Mouse (Mus musculus): ENCODE measurements around the gene Sfswap. TPM values are rescaled to one million over a fixed set of nuclear protein-coding genes. Genes with fewer than 3 reads are reported as not detected.

Sfswap gene
- polyA plus RNA-seq, 1 experiment, result 29.1 TPM

GRCm38 (mm10) chr5:129586471-129586870, 85.5 kb downstream of the Sfswap start:
- Histone ChIP-seq H3K27me3 (ENCODE audit: control insufficient read depth, insufficient read depth, insufficient read length) (peaks cover 73% of the 10 kb centered on the region), H3K79me2 (ENCODE audit: control insufficient read depth, insufficient read depth) (no peaks in the 10 kb centered on the region), H3K79me3 (ENCODE audit: low read depth) (no peaks in the 10 kb centered on the region), H3K4me3 (ENCODE audit: insufficient read depth, poor library complexity, severe bottlenecking) (no peak overlapping the region), H3K36me3 (ENCODE audit: control insufficient read depth, insufficient read depth) (no peaks in the 10 kb centered on the region), H3ac (ENCODE audit: control insufficient read depth, insufficient read length, low read depth) (no peak overlapping the region)
- TF ChIP-seq CTCF (IDR thresholded peaks at IDR 0.05; ENCODE audit: control insufficient read depth, insufficient read depth, insufficient read length) (no peak), MAX (IDR thresholded peaks at IDR 0.05) (no peak), CEBPB (IDR thresholded peaks at IDR 0.05; ENCODE audit: low read depth) (no peak), USF1 (IDR thresholded peaks at IDR 0.05; ENCODE audit: low read depth) (no peak), FOSL1 (IDR thresholded peaks at IDR 0.05; ENCODE audit: insufficient read depth, low read length, poor library complexity, severe bottlenecking) (no peak), MYOG (IDR thresholded peaks at IDR 0.05; ENCODE audit: control insufficient read depth, extremely low read depth, insufficient read length) (no peak), MYOD1 (IDR thresholded peaks at IDR 0.05; ENCODE audit: control insufficient read depth, insufficient read length, low read depth) (no peak)

- H3ac ChIP-seq (ENCODE audit: control insufficient read depth, insufficient read length, low read depth), result no peak overlapping the region
- no peaks in the 10 kb centered on the region for H3K79me3 ChIP-seq (ENCODE audit: low read depth)
- no peak overlapping the region for H3K4me3 ChIP-seq (ENCODE audit: insufficient read depth, poor library complexity, severe bottlenecking)
- H3K79me2 ChIP-seq (ENCODE audit: control insufficient read depth, insufficient read depth), result no peaks in the 10 kb centered on the region
- no peaks in the 10 kb centered on the region for H3K36me3 ChIP-seq (ENCODE audit: control insufficient read depth, insufficient read depth)
- TF ChIP-seq MYOD1 (IDR thresholded peaks at IDR 0.05; ENCODE audit: control insufficient read depth, insufficient read length, low read depth) (no peak), FOSL1 (IDR thresholded peaks at IDR 0.05; ENCODE audit: insufficient read depth, low read length, poor library complexity, severe bottlenecking) (no peak), MYOG (IDR thresholded peaks at IDR 0.05; ENCODE audit: control insufficient read depth, extremely low read depth, insufficient read length) (no peak), CEBPB (IDR thresholded peaks at IDR 0.05; ENCODE audit: low read depth) (no peak), MAX (IDR thresholded peaks at IDR 0.05) (no peak)
- peaks cover 47% of the 10 kb centered on the region for H3K27me3 ChIP-seq (ENCODE audit: control insufficient read depth, insufficient read depth, insufficient read length)
Observed at GRCm38 (mm10) chr5:129590915-129591314, 89.9 kb downstream of the Sfswap start.

GRCm38 (mm10) chr5:129594116-129595114, 93.4 kb downstream of the Sfswap start:
- no peaks in the 10 kb centered on the region for H3K36me3 ChIP-seq (ENCODE audit: control insufficient read depth, insufficient read depth)
- H3K79me2 ChIP-seq (ENCODE audit: control insufficient read depth, insufficient read depth), result no peaks in the 10 kb centered on the region
- no peaks in the 10 kb centered on the region for H3K79me3 ChIP-seq (ENCODE audit: low read depth)
- H3ac ChIP-seq (ENCODE audit: control insufficient read depth, insufficient read length, low read depth), result no peak overlapping the region
- H3K4me3 ChIP-seq (ENCODE audit: insufficient read depth, poor library complexity, severe bottlenecking), result no peak overlapping the region
- peak; percentile 95 for TF ChIP-seq CTCF (IDR thresholded peaks at IDR 0.05; ENCODE audit: control insufficient read depth, insufficient read depth, insufficient read length)
- no peak for TF ChIP-seq MAX (IDR thresholded peaks at IDR 0.05)
- peaks cover 28% of the 10 kb centered on the region for H3K27me3 ChIP-seq (ENCODE audit: control insufficient read depth, insufficient read depth, insufficient read length)

- H3K27me3 ChIP-seq (ENCODE audit: control insufficient read depth, insufficient read depth, insufficient read length), result peaks cover 38% of the 10 kb centered on the region
- no peaks in the 10 kb centered on the region for H3K79me2 ChIP-seq (ENCODE audit: control insufficient read depth, insufficient read depth)
- no peak overlapping the region for H3ac ChIP-seq (ENCODE audit: control insufficient read depth, insufficient read length, low read depth)
- H3K36me3 ChIP-seq (ENCODE audit: control insufficient read depth, insufficient read depth), result no peaks in the 10 kb centered on the region
- H3K4me3 ChIP-seq (ENCODE audit: insufficient read depth, poor library complexity, severe bottlenecking), result no peak overlapping the region
- H3K79me3 ChIP-seq (ENCODE audit: low read depth), result no peaks in the 10 kb centered on the region
- TF ChIP-seq CTCF (IDR thresholded peaks at IDR 0.05; ENCODE audit: control insufficient read depth, insufficient read depth, insufficient read length), result no peak
- TF ChIP-seq USF1 (IDR thresholded peaks at IDR 0.05; ENCODE audit: low read depth), result no peak
- TF ChIP-seq MYOD1 (IDR thresholded peaks at IDR 0.05; ENCODE audit: control insufficient read depth, insufficient read length, low read depth), result no peak
- no peak for TF ChIP-seq FOSL1 (IDR thresholded peaks at IDR 0.05; ENCODE audit: insufficient read depth, low read length, poor library complexity, severe bottlenecking)
- no peak for TF ChIP-seq MYOG (IDR thresholded peaks at IDR 0.05; ENCODE audit: control insufficient read depth, extremely low read depth, insufficient read length)
- TF ChIP-seq MAX (IDR thresholded peaks at IDR 0.05), result no peak
- TF ChIP-seq CEBPB (IDR thresholded peaks at IDR 0.05; ENCODE audit: low read depth), result no peak
Observed at GRCm38 (mm10) chr5:129602071-129602487, 101.1 kb downstream of the Sfswap start.

- Histone ChIP-seq H3K79me3 (ENCODE audit: low read depth) (no peaks in the 10 kb centered on the region), H3K4me3 (ENCODE audit: insufficient read depth, poor library complexity, severe bottlenecking) (no peak overlapping the region), H3ac (ENCODE audit: control insufficient read depth, insufficient read length, low read depth) (no peak overlapping the region), H3K27me3 (ENCODE audit: control insufficient read depth, insufficient read depth, insufficient read length) (peaks cover 61% of the 10 kb centered on the region), H3K79me2 (ENCODE audit: control insufficient read depth, insufficient read depth) (no peaks in the 10 kb centered on the region), H3K36me3 (ENCODE audit: control insufficient read depth, insufficient read depth) (no peaks in the 10 kb centered on the region)
- no peak for TF ChIP-seq MYOG (IDR thresholded peaks at IDR 0.05; ENCODE audit: control insufficient read depth, extremely low read depth, insufficient read length)
- TF ChIP-seq USF1 (IDR thresholded peaks at IDR 0.05; ENCODE audit: low read depth), result no peak
- no peak for TF ChIP-seq CTCF (IDR thresholded peaks at IDR 0.05; ENCODE audit: control insufficient read depth, insufficient read depth, insufficient read length)
- TF ChIP-seq MAX (IDR thresholded peaks at IDR 0.05), result no peak
- no peak for TF ChIP-seq FOSL1 (IDR thresholded peaks at IDR 0.05; ENCODE audit: insufficient read depth, low read length, poor library complexity, severe bottlenecking)
- no peak for TF ChIP-seq CEBPB (IDR thresholded peaks at IDR 0.05; ENCODE audit: low read depth)
- TF ChIP-seq MYOD1 (IDR thresholded peaks at IDR 0.05; ENCODE audit: control insufficient read depth, insufficient read length, low read depth), result no peak
Observed at GRCm38 (mm10) chr5:129607476-129607875, 106.5 kb downstream of the Sfswap start.
